Mouse (Mus musculus): Measurements from ENCODE around the gene 4931422A03Rik. TPM values are rescaled to one million over a fixed set of nuclear protein-coding genes. Genes with fewer than 3 reads are reported as not detected.
"Not testable (repeated sequence)": the region's sequence is repeated elsewhere in the genome, so short reads cannot be mapped to it uniquely, and the experiment has no call there.

Gene 4931422A03Rik
- under 1 TPM in 1 of 2 experiments, not detected in 1; 0.93 TPM for polyA plus RNA-seq (2017; shearing (Covaris generic))

DNA sequence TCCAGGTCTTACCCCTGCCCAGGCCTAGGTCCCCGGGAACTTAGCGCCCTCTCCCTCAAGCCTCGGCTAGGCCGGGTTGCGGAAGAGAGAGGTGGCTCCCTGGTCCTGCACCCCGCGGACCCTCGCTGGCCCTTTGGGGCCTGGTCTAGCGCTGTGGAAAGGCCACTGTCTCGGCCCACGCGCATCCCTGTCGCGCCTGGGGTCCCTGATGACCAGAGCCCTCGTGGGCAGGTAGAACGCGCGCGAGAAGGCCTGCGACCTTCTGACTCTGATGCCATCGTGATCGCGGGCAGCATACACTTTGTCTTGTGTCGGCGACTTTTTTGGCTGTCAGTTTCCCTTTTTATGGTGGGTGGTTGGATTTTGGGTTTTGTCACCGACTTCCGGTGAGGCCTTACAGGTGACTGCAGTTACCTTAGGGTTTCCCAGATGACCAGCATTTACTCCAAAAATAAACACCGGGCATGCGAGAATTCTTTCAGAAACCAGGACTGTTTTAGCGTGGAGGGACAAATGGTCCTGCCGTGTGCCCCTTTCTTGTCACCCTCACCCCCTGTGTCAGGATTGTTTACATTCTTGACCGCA is at the start of gene 4931422A03Rik:
TSS of gene 4931422A03Rik (minus strand) at position 223 of the 585 bp plus-strand sequence.
- ATAC-seq: peak; percentile 57

GRCm38 (mm10) chr2:104069704-104070185 is 41.6 kb upstream of the 4931422A03Rik start, which contains the start of gene Cd59b:
Cd59b (plus strand) TSS chr2:104069849.
- peak; percentile 88 for ATAC-seq

DNA sequence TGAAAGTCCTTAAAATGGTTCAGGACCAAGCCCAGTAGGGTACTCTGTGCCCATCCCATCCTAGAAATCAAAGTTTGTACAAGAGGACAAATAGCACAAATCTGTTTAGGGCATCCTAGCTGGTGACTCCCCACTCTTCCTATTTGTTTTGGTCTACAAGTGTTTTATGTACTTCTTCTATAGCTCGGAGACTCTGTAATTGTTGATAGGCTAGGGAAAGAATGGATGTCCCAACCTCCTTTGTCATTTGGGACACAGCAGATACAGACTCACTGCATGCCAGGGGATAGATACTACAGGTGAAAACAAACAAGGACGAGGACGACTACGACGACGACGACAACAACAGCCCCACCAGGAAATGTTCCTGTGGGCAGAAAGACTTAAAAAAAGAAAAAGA is 40.3 kb upstream of the 4931422A03Rik start, which contains the start of gene Gm10799:
TSS of gene Gm10799 (minus strand) at position 101 of the 400 bp plus-strand sequence.
- ATAC-seq: not testable (repeated sequence)

DNA sequence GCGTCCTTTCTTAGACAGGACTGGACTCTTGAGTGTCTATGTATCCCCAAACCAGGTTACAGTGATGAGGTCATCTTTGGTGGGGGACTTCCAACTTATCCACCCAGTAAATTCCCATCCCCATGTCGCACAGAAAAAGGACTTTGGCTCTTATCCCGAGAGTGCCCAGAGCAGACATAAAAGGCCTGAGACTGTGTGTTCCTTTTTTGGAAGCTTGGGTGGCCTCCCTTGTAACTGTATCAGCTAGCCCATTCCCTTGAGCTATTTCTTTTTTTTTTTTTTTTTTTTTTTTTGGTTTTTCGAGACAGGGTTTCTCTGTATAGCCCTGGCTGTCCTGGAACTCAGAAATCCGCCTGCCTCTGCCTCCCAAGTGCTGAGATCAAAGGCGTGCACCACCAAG is 37.4 kb upstream of the 4931422A03Rik start, which contains the start of gene Gm10912:
TSS of gene Gm10912 (plus strand) at position 301 of the 400 bp plus-strand sequence.
- ATAC-seq: not testable (repeated sequence)

DNA sequence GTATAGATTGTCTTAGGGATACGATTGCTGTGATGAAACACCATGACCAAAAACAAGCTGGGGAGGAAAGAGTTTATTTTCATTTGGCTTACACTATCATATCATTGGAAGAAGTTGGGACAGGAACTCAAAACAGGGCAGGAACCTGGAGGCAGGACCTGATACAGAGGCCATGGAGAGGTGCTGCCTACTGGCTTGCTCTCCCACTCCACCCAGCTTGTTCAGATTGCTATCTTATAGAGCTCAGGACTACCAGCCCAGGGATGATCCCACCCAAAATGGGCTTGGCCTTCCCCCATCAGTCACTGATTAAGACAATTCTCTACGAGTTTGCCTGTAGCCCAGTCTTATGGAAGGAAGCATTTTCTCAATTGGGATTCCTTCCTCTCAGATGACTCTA is 36.0 kb upstream of the 4931422A03Rik start:
- no peak for ATAC-seq

DNA sequence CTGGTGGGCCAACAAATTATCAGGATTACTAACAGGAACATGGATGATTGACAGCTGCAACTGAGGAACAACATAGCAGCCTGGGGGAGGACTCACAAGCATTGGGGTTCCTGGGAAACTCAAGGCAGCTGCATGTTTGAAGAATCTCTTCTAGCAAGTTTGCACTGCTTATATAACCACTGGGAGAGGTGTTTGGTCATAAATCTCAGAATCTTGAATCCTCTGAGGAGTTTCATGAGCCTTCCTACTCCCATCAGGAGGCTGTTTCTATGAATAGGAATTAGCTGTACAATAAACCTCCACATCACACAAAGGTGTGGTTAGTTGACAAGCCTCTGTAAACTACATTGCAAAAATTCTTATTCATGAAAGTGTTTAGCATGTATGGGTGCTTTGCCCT is 34.5 kb upstream of the 4931422A03Rik start:
- ATAC-seq: no peak

DNA sequence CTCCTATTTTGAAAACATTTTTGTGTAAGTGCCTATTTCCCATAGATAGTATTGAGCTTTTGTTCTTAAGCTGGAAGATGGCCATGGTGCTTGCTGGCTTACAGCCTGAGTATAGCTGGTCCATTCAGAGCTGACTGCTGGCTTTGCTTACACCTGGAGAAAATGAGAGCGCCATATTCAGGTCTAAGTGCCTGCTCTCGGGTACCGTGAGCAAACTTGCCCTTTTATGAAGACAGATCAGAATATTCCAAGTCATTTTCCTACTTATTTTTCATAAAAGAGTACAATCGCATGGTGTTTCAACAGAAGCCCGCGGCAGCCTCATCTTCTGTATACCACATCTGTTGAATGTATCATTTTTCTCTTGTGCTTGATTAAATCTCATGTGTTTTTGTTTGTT is 32.8 kb upstream of the 4931422A03Rik start:
- no peak for ATAC-seq

- no peak for ATAC-seq
Measured at GRCm38 (mm10) chr2:104059786-104060185, 31.6 kb upstream of the 4931422A03Rik start.

- no peak for ATAC-seq
Measured at GRCm38 (mm10) chr2:104058954-104059353, 30.8 kb upstream of the 4931422A03Rik start.

DNA sequence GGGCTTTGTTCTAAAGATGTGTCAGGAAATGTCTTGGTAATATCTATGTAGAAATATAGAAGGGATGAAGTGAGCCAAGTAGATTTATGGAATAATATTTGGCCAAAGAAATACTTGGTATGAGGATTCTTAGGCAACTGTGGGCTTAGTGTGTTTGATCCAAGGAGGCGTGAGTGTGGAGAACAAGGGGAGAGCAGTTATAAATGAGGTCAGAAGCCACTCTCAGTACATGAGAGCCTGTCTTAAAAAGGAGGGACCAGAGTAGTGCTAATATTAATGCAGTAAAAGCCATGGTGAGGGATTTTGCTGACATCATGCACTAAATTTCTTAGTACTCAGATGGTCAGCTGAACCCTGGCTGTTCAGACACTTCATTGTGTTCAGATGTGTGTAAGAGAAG is 30.2 kb upstream of the 4931422A03Rik start:
- ATAC-seq: no peak

- ATAC-seq: no peak
Measured at GRCm38 (mm10) chr2:104044479-104045080, 16.4 kb upstream of the 4931422A03Rik start.

GRCm38 (mm10) chr2:104043624-104044478 is 15.7 kb upstream of the 4931422A03Rik start:
- ATAC-seq: no peak

- no peak for ATAC-seq
Measured at GRCm38 (mm10) chr2:104042766-104043165, 14.6 kb upstream of the 4931422A03Rik start.

GRCm38 (mm10) chr2:104041632-104042031 is 13.5 kb upstream of the 4931422A03Rik start:
- ATAC-seq: peak; percentile 57

- no peak for ATAC-seq
Measured at GRCm38 (mm10) chr2:104038236-104038635, 10.1 kb upstream of the 4931422A03Rik start.

- ATAC-seq: no peak
Measured at GRCm38 (mm10) chr2:104036316-104036715, 8.2 kb upstream of the 4931422A03Rik start.

GRCm38 (mm10) chr2:104035595-104035994 is 7.4 kb upstream of the 4931422A03Rik start:
- no peak for ATAC-seq

DNA sequence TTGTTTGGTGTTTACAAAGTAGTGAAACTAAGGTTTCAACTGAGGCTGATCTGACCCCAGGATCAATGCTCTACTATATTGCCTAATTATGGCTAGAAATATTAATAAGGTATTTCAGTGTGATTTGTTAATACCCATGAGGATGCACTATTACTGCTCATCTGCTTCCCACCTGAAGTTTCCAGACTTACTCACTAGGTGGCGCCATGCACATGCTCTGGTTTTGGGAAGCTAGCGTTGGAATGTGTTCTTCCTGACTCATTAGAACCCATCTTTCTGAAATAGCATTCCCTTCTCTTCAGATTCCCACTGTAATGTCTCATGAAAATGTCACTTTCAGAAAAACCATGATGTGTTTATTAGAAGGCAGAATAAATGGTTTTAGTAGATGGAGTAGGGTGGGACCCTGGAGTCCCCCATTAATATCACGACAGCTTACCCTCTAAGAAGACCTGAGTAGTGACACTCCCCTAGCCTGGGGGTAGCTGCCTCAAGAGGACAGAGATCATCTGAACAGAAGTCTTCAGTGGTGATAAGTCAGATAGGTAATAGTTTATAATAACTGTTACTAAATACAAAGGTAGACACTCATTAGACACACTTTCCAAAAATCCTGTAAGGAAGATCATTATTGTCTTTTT is 6.8 kb upstream of the 4931422A03Rik start:
- ATAC-seq: peak; percentile 51

DNA sequence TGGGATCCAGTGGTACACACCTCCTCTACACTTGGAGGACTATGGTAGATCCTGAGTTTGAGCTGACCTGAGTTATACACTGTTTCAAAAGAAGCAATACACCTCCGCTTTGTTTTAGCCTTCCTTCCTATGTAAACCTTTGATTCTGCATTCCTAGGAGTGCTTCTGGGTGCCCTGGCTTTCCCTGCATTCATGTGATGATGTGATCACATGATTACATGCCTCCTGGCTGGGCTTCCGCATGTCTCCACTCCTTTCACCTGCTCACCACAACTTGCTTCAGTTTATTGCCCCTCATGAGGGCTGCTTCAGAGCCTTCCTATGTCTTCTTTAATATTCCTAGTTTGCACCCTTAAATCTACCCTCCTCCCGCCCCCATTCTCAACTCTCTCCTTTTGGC is 3.9 kb upstream of the 4931422A03Rik start:
- ATAC-seq: no peak

DNA sequence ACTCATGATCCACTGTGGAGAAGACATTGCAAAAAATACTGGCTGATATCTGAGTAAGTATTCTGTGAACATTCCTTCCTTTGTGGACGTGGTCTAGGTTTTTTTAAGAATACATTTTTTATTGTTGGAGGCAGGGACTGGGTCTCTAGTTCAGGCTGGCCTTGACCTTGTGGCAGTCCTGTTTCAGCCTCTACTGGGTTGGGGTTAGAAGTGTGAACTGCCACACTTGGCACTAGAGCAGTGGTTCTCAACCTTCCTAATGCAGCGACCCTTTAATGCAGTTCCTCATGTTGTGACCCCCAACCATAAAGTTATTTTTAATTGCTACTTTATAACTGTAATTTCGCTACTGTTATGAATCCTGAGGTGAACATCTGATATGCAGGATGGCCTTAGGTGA is 2.2 kb upstream of the 4931422A03Rik start:
- ATAC-seq: no peak

DNA sequence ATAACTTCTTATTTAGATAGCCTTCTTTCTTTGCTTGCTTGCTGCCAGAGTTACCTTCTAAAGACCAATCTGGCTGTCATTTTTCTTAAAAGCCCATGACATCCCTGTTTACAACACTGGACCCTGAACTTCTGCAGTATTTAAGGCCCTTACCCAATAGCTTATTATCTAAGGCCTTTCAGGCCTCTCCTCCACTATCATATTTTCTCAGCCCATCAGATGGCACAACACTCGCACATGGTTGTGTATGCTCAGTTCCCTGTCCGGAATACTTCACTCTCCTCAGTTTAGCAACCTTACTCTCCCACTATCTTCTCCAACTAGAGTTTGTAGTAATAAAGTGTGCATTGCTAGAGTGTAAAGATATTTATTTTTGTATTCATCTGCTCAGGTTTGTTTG is 913 bp upstream of the 4931422A03Rik start:
- no peak for ATAC-seq

DNA sequence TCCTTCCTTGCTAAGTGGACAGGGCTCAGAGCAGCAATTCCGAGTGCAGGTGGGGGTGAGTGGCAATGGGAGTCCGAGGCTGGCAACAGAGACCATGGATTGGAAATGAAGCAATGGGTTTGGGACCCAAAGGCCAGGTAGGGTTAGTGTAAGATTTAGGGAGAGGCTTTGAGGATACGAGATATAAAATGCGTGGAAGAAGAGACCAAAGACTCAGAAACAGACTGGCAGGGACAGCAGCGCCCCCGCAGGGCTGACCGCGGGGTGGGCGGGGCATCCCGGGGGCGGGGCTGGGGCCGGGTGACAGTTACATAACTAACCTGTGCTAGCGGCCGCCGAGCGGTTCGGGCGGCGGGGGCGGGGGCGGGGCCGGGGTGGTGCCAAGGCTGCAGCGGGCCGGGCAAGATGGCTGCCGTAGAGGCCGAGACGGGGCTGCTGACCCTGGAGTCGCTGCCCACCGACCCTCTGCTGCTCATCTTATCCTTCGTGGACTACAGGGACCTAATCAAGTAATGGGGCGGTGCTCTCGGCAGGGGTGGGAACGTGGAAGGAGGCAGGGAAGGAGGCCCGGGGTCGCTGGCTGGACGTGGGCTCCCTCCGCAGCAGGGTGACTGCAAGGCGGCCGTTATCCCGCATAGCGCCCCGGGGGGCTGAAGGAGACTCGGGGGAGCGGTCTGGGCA is 563 bp downstream of the 4931422A03Rik start, which contains the start of gene Fbxo3:
TSS of gene Fbxo3 (plus strand) at position 264 of the 681 bp plus-strand sequence.
- ATAC-seq: peak; percentile 79

All from CD4-positive, CD25-positive, alpha-beta regulatory T cell, adult 4 months (primary cell).